Mouse (Mus musculus): ENCODE measurements at regions not wholly inside any gene's neighbourhood (a gene's known extent, or its start where the extent isn't known, plus 50 kb on each side); places are given as distances from the start of the nearest gene placed in this dataset.
A peak's percentile ranks its signal among the peaks of the same experiment; 100 is the strongest.

- peak; percentile 40 for DNase-seq (ENCODE audit: low spot score)
Observed at GRCm38 (mm10) chr10:39248486-39248885, 84.9 kb upstream of the Ccn6 start.

DNA sequence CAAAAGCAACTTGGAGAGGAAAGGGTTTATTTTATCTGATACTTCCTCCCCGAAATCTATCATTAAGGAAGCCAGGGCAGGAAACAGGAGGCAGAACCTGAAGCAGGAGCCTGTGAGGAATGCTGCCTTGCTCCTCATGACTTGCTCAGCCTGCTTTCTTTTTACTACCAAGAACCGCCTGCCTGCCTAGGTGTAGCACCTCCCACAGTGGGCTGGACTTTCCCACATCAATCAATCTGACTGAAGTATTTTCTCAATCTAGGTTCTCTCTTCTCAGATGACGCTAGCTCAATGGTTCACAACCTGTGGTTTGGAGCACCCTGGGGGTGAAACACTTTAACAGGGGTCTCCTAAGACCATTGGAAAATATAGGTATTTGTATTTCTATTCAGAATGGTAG is 83.4 kb upstream of the Ccn6 start:
- no peak for DNase-seq (ENCODE audit: low spot score)

- DNase-seq (ENCODE audit: low spot score), result no peak
Observed at GRCm38 (mm10) chr10:39245141-39245540, 81.5 kb upstream of the Ccn6 start.

GRCm38 (mm10) chr10:39244061-39244460 is 80.5 kb upstream of the Ccn6 start:
- DNase-seq (ENCODE audit: low spot score), result no peak

- no peak for DNase-seq (ENCODE audit: low spot score)
Observed at GRCm38 (mm10) chr10:39242398-39242797, 78.8 kb upstream of the Ccn6 start.

DNA sequence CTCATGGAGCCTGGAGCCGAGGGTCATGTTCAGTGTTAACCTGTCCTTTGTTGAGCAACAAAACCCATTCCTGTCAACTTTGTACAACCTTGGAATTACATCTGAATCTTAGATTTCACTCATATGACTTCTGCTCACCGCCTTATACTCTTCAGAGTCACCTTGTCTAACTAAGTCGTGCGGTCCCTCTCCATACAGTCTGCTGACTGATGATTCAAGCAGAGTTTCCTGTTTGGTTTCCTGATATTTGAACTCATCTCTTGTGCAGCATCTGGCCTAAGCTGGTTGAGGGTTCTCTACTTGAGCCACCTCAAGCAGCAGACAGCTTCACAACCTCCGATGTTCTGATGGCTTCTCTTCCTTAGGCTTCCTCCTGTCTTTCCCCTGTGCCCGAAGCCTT is 78.3 kb upstream of the Ccn6 start:
- no peak for DNase-seq (ENCODE audit: low spot score)

GRCm38 (mm10) chr10:39241486-39241885 is 77.9 kb upstream of the Ccn6 start:
- no peak for DNase-seq (ENCODE audit: low spot score)

GRCm38 (mm10) chr10:39240966-39241365 is 77.4 kb upstream of the Ccn6 start:
- DNase-seq (ENCODE audit: low spot score), result no peak

- DNase-seq (ENCODE audit: low spot score), result no peak
Observed at GRCm38 (mm10) chr10:39240178-39240791, 76.7 kb upstream of the Ccn6 start.

- DNase-seq (ENCODE audit: low spot score), result peak; percentile 77
Observed at GRCm38 (mm10) chr10:39239498-39240177, 76.0 kb upstream of the Ccn6 start.

- no peak for DNase-seq (ENCODE audit: low spot score)
Observed at GRCm38 (mm10) chr10:39238596-39238995, 75.0 kb upstream of the Ccn6 start.

GRCm38 (mm10) chr10:39237549-39237948 is 74.0 kb upstream of the Ccn6 start:
- no peak for DNase-seq (ENCODE audit: low spot score)

DNA sequence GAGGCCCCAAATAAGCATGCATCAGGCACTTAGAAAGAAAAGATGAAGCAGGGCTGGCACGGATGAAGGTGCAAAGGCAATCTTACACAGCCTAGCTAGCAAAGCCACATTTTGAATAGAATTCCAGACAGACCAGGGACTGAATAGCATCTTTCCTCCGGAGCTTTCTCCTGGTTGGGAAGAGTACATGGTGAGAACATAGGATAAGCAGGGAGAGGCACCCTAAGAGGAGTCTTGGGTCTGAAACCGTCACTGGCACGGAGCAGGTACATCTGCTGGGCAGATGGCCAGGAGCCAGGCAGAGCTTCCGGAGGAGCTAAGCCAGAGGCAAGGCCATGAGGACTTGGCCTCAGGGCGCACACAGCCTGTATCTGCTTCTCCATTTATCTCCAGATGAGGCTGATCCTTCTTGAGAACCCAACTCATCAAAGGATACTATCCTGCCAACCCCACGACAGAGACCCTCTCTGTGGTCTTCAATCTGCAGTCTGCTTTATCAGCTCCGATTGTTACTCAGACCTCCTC is 70.4 kb upstream of the Ccn6 start:
- no peak for DNase-seq (ENCODE audit: low spot score)

DNA sequence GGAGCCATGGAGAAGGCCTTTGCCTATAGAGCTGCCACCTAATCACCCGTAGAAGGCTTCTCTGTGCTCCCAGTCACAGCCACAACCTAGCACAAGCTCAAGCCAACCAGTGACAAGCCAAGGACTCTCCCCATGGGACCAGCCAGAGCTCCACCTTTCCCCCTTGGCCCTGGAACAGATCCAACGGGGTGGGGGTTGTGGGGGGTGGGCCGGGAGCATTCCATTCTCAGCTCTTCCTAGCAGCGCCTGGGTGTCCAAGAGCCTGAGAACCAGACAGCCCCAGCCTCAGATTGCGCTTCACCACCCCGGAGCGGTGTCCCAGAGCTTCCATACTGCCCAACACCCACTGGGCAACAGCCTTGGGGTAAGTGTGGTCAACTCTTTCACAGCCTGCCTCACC is 69.6 kb upstream of the Ccn6 start:
- DNase-seq (ENCODE audit: low spot score), result no peak

DNA sequence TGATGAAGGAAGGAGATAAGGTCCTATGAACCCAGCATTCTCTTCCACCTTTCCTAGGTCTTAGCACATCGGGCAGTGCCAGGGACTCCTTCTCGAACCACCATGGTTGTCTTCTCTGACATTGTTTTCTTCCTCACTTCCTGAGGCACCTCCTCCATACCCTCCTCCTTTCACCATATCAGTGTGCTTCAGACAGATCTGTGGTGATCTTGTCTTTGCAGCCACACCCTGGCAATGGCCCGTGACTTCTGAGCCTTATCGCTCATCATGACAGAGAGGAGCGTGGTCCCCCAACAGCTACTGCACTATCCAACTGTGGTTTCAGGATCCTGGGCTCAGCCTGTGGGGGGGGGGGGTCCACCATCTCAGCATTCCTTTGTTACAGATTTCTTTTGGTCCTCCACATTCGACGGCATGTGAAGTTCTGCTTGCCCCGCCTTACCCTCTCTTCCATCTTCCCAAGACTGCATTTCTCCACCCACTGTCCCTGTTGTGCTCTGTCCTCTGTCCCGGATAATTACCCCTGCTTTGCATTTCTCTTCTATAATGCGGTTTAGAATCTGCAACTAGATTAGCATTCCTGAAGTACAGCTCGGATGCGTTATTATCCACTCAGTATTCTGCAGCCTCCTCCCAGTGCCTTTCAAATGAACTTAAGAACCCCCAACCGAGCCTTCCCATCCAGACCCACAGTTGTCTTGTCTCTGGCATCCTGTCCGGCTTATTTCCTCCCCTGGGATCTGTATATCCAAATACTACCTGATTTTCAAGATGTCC is 67.2 kb upstream of the Ccn6 start:
- DNase-seq (ENCODE audit: low spot score), result no peak

DNA sequence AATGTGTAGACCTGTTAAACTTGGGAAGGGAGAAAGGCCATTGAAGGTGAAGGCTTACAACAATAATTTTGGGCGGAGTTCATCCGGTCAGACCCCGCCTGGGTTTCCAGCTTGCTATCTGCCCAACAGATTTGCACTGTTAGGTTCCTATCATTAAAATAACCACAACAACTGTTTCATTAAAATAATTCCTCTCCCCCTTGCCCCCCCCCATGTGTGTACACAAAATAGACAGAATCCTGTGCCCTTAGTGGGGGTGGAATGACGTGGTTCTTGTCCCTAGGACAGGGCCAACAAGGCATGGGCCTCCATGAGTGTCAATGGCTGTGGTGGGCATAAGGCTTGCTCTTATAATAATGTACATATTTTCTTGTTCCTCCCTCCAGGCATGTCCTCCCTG is 65.6 kb upstream of the Ccn6 start:
- DNase-seq (ENCODE audit: low spot score), result no peak

DNA sequence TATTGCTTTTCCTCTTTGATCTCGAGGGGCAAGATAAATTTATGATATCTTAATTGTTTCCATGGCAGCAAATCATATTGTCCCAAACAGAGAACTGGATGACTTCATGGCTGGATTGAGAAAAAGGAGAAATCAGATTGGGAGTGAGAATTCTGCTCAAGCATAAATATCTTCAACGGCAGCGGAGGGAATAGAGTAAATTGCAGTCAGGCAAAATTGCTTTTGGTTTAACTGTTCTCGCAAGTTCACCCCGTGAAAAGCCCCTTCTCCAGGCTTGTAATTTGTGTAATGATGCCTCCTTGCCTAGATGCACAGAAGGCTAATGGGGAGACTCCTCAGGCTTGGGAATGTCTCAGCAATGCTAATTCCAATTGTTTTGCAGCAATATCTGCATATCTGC is 64.4 kb upstream of the Ccn6 start:
- DNase-seq (ENCODE audit: low spot score), result no peak

- DNase-seq (ENCODE audit: low spot score), result peak; percentile 34
Observed at GRCm38 (mm10) chr10:39227499-39227942, 63.9 kb upstream of the Ccn6 start.

DNA sequence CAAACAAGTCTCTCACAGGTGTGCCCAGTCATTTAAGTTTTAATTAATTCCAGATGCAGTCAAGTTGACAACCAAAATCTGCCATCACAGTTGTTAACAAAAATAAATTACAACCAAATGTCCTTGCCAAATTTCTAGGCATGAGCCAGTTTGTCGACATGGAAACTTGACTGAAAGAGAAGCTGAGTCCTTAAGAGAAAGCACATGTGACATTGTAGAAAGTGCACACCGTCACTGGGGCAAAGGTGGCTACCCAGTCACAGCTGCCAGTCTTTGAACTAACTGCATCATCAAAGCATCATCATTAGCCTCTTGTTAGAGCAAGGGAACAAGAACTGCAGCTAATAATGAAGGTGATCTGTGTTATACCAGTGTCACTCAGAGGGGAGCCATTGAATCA is 62.9 kb upstream of the Ccn6 start:
- DNase-seq (ENCODE audit: low spot score), result no peak

GRCm38 (mm10) chr10:39224449-39225094 is 61.0 kb upstream of the Ccn6 start:
- no peak for DNase-seq (ENCODE audit: low spot score)

DNA sequence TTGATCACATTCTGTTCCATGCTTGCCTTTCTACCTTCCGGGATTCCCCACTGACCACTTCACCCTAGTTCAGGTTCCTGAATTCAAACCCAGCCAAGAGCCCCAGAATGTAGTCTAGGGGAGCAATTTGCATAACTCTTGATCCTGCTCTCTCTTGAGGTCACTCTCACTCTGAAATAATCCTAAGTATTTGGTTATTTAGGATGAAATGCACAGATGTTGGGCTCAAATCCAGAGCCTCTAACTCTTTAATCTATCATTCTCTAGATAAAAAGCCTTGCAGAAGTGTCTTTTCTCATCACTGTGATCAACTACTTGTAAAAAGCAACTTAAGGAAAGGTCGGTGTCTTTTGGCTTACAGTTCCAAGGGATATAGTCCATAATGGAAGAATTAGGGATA is 57.4 kb upstream of the Ccn6 start:
- DNase-seq (ENCODE audit: low spot score), result no peak

DNA sequence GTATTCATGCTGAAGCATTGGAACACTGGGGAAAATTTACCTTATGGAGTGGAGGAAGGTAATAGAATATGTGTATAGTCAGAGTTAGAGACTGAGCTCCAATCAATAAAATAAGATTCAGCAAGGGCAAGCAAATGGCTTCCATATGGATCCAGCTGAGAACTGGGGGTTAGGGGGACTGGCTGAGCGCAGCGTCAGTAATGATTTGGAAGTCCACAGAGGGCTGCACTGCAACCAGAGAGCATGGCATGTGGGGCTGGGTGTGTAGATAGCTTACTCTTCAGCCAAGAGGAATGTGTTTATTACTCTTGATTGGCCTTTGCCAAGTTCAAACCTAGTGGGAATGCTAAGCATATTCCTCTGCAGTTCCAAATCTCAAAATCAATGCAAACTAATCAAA is 55.8 kb upstream of the Ccn6 start:
- no peak for DNase-seq (ENCODE audit: low spot score)

GRCm38 (mm10) chr10:39218151-39218550 is 54.6 kb upstream of the Ccn6 start:
- peak; percentile 15 for DNase-seq (ENCODE audit: low spot score)
